Mouse (Mus musculus) erythroblast, embryonic 14.5 days (primary cell): ENCODE data around the gene Dennd1b. TPM values are rescaled to one million over a fixed set of nuclear protein-coding genes. Genes with fewer than 3 reads are reported as not detected.

Experiments used
- H3K27me3 ChIP-seq: 2 replicates; pipeline ENCODE4 v1.6.1; 2012; ENCODE audit warnings: inconsistent platforms; ENCODE audit not compliant: control insufficient read depth
- H3K36me3 ChIP-seq: 2 replicates; pipeline ENCODE4 v1.6.1; 2012; ENCODE audit warnings: mild to moderate bottlenecking, inconsistent platforms; ENCODE audit not compliant: control insufficient read depth
- H3K4me1 ChIP-seq: 2 replicates; pipeline ENCODE4 v1.6.1; 2012; ENCODE audit warnings: inconsistent platforms; ENCODE audit not compliant: control insufficient read depth
- H3K4me3 ChIP-seq: replicated peaks from 2 replicates; pipeline ENCODE3; 2012; ENCODE audit warnings: moderate library complexity, mild to moderate bottlenecking, inconsistent platforms
- H3K9me3 ChIP-seq: 2 replicates; pipeline ENCODE4 v1.6.1; 2012; ENCODE audit warnings: low read length, inconsistent platforms, mixed read lengths; ENCODE audit not compliant: control insufficient read depth
- GATA1 ChIP-seq: IDR thresholded peaks from 2 replicates; pipeline ENCODE4 v1.6.1; 2012; ENCODE audit warnings: low read length, inconsistent platforms, mixed read lengths
- TAL1 ChIP-seq: IDR thresholded peaks from 3 replicates; pipeline ENCODE4 v1.6.1; 2012; ENCODE audit warnings: low read length, inconsistent platforms, mixed read lengths
- polyA plus RNA-seq: library from polyadenylated mRNA; stranded (reverse); fragments of >175 nt; gene quantifications from 2 replicates; pipeline ENCODE4 v1.2.3, GENCODE M21; 2012

The Dennd1b gene
- polyA plus RNA-seq, 1 experiment: not detected

- no peaks in the 10 kb centered on the region for H3K27me3 ChIP-seq
- H3K4me3 ChIP-seq: no peak overlapping the region
- peaks cover 3% of the 10 kb centered on the region; the same call in 1 of the 2 replicates for H3K4me1 ChIP-seq
- TF ChIP-seq TAL1: no peak
- no peak for TF ChIP-seq GATA1
- H3K9me3 ChIP-seq: no peaks in the 10 kb centered on the region
- no peaks in the 10 kb centered on the region for H3K36me3 ChIP-seq
These were observed 10.4 kb downstream of the Dennd1b start for GRCm38 (mm10) chr1:138973541-138974224.

- TF ChIP-seq GATA1: no peak
- no peak for TF ChIP-seq TAL1
- Histone ChIP-seq H3K4me1 (peaks cover 3% of the 10 kb centered on the region; the same call in 1 of the 2 replicates), H3K27me3 (no peaks in the 10 kb centered on the region), H3K4me3 (no peak overlapping the region), H3K36me3 (no peaks in the 10 kb centered on the region), H3K9me3 (no peaks in the 10 kb centered on the region)
These were observed 11.6 kb downstream of the Dennd1b start for GRCm38 (mm10) chr1:138974836-138975235.

GRCm38 (mm10) chr1:138975945-138976344, 12.7 kb downstream of the Dennd1b start:
- peaks cover 3% of the 10 kb centered on the region; the same call in 1 of the 2 replicates for H3K4me1 ChIP-seq
- H3K27me3 ChIP-seq: no peaks in the 10 kb centered on the region
- H3K4me3 ChIP-seq: no peak overlapping the region
- H3K9me3 ChIP-seq: no peaks in the 10 kb centered on the region
- no peaks in the 10 kb centered on the region for H3K36me3 ChIP-seq
- TF ChIP-seq GATA1: no peak
- TF ChIP-seq TAL1: no peak

GRCm38 (mm10) chr1:138982203-138982602, 19.0 kb downstream of the Dennd1b start:
- no peaks in the 10 kb centered on the region for H3K9me3 ChIP-seq
- no peaks in the 10 kb centered on the region for H3K27me3 ChIP-seq
- no peaks in the 10 kb centered on the region for H3K36me3 ChIP-seq
- TF ChIP-seq TAL1: no peak
- no peak for TF ChIP-seq GATA1
- no peak overlapping the region for H3K4me3 ChIP-seq
- H3K4me1 ChIP-seq: no peaks in the 10 kb centered on the region

GRCm38 (mm10) chr1:138982611-138983010, 19.4 kb downstream of the Dennd1b start:
- TF ChIP-seq GATA1 (no peak), TAL1 (no peak)
- Histone ChIP-seq H3K9me3 (no peaks in the 10 kb centered on the region), H3K27me3 (no peaks in the 10 kb centered on the region), H3K4me1 (no peaks in the 10 kb centered on the region), H3K4me3 (no peak overlapping the region), H3K36me3 (no peaks in the 10 kb centered on the region)

GRCm38 (mm10) chr1:138983064-138983463, 19.8 kb downstream of the Dennd1b start:
- H3K27me3 ChIP-seq: no peaks in the 10 kb centered on the region
- no peaks in the 10 kb centered on the region for H3K9me3 ChIP-seq
- TF ChIP-seq GATA1 (no peak), TAL1 (no peak)
- H3K4me1 ChIP-seq: no peaks in the 10 kb centered on the region
- H3K4me3 ChIP-seq: no peak overlapping the region
- no peaks in the 10 kb centered on the region for H3K36me3 ChIP-seq

- Histone ChIP-seq H3K4me1 (no peaks in the 10 kb centered on the region), H3K36me3 (no peaks in the 10 kb centered on the region), H3K9me3 (no peaks in the 10 kb centered on the region), H3K27me3 (no peaks in the 10 kb centered on the region), H3K4me3 (no peak overlapping the region)
- no peak for TF ChIP-seq GATA1
- no peak for TF ChIP-seq TAL1
These were observed 20.2 kb downstream of the Dennd1b start for GRCm38 (mm10) chr1:138983465-138983864.

GRCm38 (mm10) chr1:138984161-138984560, 20.9 kb downstream of the Dennd1b start:
- Histone ChIP-seq H3K27me3 (no peaks in the 10 kb centered on the region), H3K36me3 (no peaks in the 10 kb centered on the region), H3K4me1 (no peaks in the 10 kb centered on the region), H3K4me3 (no peak overlapping the region), H3K9me3 (no peaks in the 10 kb centered on the region)
- no peak for TF ChIP-seq GATA1
- no peak for TF ChIP-seq TAL1

- H3K4me1 ChIP-seq: no peaks in the 10 kb centered on the region
- H3K27me3 ChIP-seq: no peaks in the 10 kb centered on the region
- TF ChIP-seq GATA1: no peak
- TF ChIP-seq TAL1: no peak
- no peaks in the 10 kb centered on the region for H3K9me3 ChIP-seq
- no peaks in the 10 kb centered on the region for H3K36me3 ChIP-seq
- no peak overlapping the region for H3K4me3 ChIP-seq
These were observed 29.3 kb downstream of the Dennd1b start for GRCm38 (mm10) chr1:138992384-138993138.
